Comparison of ENCODE assay signal across 11 mouse cellular contexts in genomic region chr1:136061041-136061789, GRCm38 (mm10). TPM values are rescaled to one million over a fixed set of nuclear protein-coding genes. Genes with fewer than 3 reads are reported as not detected.
A peak's percentile ranks its signal among the peaks of the same experiment; 100 is the strongest.
DNase-seq lines count a peak whose midpoint lies in the region; ATAC-seq and TF ChIP-seq lines count a peak whose summit lies in the region.
"Had no signal": no experiment of that assay in that cellular context is flagged by ENCODE, and none has a peak within 500 bp of the region (broad histone marks: within the 10 kb centered on the region; RNA-seq: fewer than 3 reads in every experiment).

No protein-coding gene starts in this region.

- intact Hi-C loops in gastrocnemius, adult 2 months (cut with DNase I) = no loop called here

- H3K36me3 ChIP-seq in midbrain, postnatal 0 days (ENCODE audit: insufficient read depth, low read length) = no peaks in the 10 kb centered on the region
- H3K36me3 ChIP-seq in intestine, embryonic 16.5 days (ENCODE audit: control insufficient read depth, insufficient read depth, low read length) = no peaks in the 10 kb centered on the region
- H3K36me3 ChIP-seq: embryonic facial prominence, embryonic 12.5 days; G1E; limb, embryonic 15.5 days had no signal

- H3K4me3 ChIP-seq in gastrocnemius, adult 2 months = peak overlapping the region; percentile 58
- H3K4me3 ChIP-seq in layer of hippocampus, adult 2 months = no peak overlapping the region
- H3K4me3 ChIP-seq in midbrain, postnatal 0 days (ENCODE audit: low read depth, low read length) = no peak overlapping the region
- no peak overlapping the region for H3K4me3 ChIP-seq in intestine, embryonic 16.5 days (ENCODE audit: low read length)
- H3K4me3 ChIP-seq: embryonic facial prominence, embryonic 12.5 days; limb, embryonic 15.5 days had no signal

- H3K27ac ChIP-seq in gastrocnemius, adult 2 months = peak overlapping the region; percentile 94
- 0 out of 2 replicates have a peak overlapping the region, but pooled peaks have one; percentile 6 for H3K27ac ChIP-seq in layer of hippocampus, adult 2 months
- H3K27ac ChIP-seq in midbrain, postnatal 0 days (ENCODE audit: low read depth, low read length) = no peak overlapping the region
- no peak overlapping the region for H3K27ac ChIP-seq in intestine, embryonic 16.5 days (ENCODE audit: low read length)
- H3K27ac ChIP-seq: embryonic facial prominence, embryonic 12.5 days; limb, embryonic 15.5 days had no signal

- 49% methylated on average over 9 of the region's 9 CpGs for WGBS in midbrain, postnatal 0 days
- WGBS in intestine, embryonic 16.5 days = 58% methylated on average over 9 of the region's 9 CpGs

- peaks cover under 1% of the 10 kb centered on the region; the same call in 1 of the 2 replicates for H3K4me1 ChIP-seq in midbrain, postnatal 0 days (ENCODE audit: insufficient read depth, low read length)
- no peaks in the 10 kb centered on the region for H3K4me1 ChIP-seq in intestine, embryonic 16.5 days (ENCODE audit: control insufficient read depth, insufficient read depth, low read length)
- H3K4me1 ChIP-seq: embryonic facial prominence, embryonic 12.5 days; limb, embryonic 15.5 days had no signal

- no peaks in the 10 kb centered on the region for H3K9me3 ChIP-seq in midbrain, postnatal 0 days (ENCODE audit: low read length)
- no peaks in the 10 kb centered on the region for H3K9me3 ChIP-seq in intestine, embryonic 16.5 days (ENCODE audit: control insufficient read depth, low read length)
- H3K9me3 ChIP-seq: embryonic facial prominence, embryonic 12.5 days; G1E; limb, embryonic 15.5 days had no signal

- ATAC-seq in midbrain, postnatal 0 days (ENCODE audit: low FRiP score) = 0 out of 2 replicates have a peak, but pooled peaks have one; percentile 35
- ATAC-seq in intestine, embryonic 16.5 days = no peak

- TF ChIP-seq CTCF in gastrocnemius, adult 2 months (IDR thresholded peaks at IDR 0.05) = peak; percentile 68
- TF ChIP-seq CTCF in layer of hippocampus, adult 2 months (conservative IDR thresholded peaks at IDR 0.05) = peak; percentile 82
- TF ChIP-seq CTCF in midbrain, postnatal 0 days (IDR thresholded peaks at IDR 0.05) = no peak

- peak; percentile 65 for DNase-seq in left cerebral cortex, adult 11 months (ENCODE audit: low spot score)
- DNase-seq in left cerebral cortex, adult 8-10 months (ENCODE audit: low spot score in 2 of 2) = no peak
- peak; percentile 79 for DNase-seq in cerebellum, adult 11 months
- DNase-seq in gastrocnemius, adult 2 months = peak; percentile 83
- DNase-seq in layer of hippocampus, adult 2 months (ENCODE audit: low spot score in 2 of 2) = peak; percentile 78 to 85
- peak; percentile 40 for DNase-seq in midbrain, postnatal 0 days (ENCODE audit: low spot score)
- peak; percentile 70 for DNase-seq in thymus, postnatal 25 days

- no peaks in the 10 kb centered on the region for H3K27me3 ChIP-seq in midbrain, postnatal 0 days (ENCODE audit: insufficient read depth, low read length)
- no peaks in the 10 kb centered on the region for H3K27me3 ChIP-seq in intestine, embryonic 16.5 days (replicated peaks; ENCODE audit: control insufficient read depth, insufficient read depth, low read length)
- H3K27me3 ChIP-seq: embryonic facial prominence, embryonic 12.5 days; limb, embryonic 15.5 days had no signal

- H3K9ac ChIP-seq in midbrain, postnatal 0 days (replicated peaks; ENCODE audit: low read length, poor library complexity, severe bottlenecking) = no peak overlapping the region
- no peak overlapping the region for H3K9ac ChIP-seq in intestine, embryonic 16.5 days (ENCODE audit: low read depth, low read length)
- H3K9ac ChIP-seq: limb, embryonic 15.5 days had no signal

- H3K4me2 ChIP-seq in midbrain, postnatal 0 days (ENCODE audit: low read depth, low read length, poor library complexity, severe bottlenecking) = no peak overlapping the region
- no peak overlapping the region for H3K4me2 ChIP-seq in intestine, embryonic 16.5 days (ENCODE audit: low read depth, low read length)
- H3K4me2 ChIP-seq: embryonic facial prominence, embryonic 12.5 days; limb, embryonic 15.5 days had no signal

RNA-seq across cellular contexts. Expression of gene Cacna1s, which starts 8.7 kb away (rescaled TPM):
- total RNA-seq in left cerebral cortex, adult 8-10 months (2022) = 1 to 10 TPM in 3 of 4 experiments, under 1 TPM in 1; 0.83 to 1.6 (median 1.4) TPM
- total RNA-seq in gastrocnemius, adult 2 months (2021) = 100 to 1,000 TPM; 779 to 840 TPM
- total RNA-seq in layer of hippocampus, adult 2 months (2021) = under 1 TPM; 0.49 to 0.77 TPM
- 0.42 and 0.71 TPM in 2 replicates for total RNA-seq in midbrain, postnatal 0 days (2014; rRNA removed)
- 0.57 and 0.59 TPM in 2 replicates for polyA plus RNA-seq in midbrain, postnatal 0 days (2015; fragmentation: Nextera tagmentation; extraction: Ambion mirVana)
- 0.04 TPM in 1 of 2 replicates, not detected in the other for polyA plus RNA-seq in intestine, embryonic 16.5 days (2015; fragmentation: Nextera tagmentation; extraction: Ambion mirVana)
- polyA plus RNA-seq: G1E had no signal

RNA-seq across cellular contexts. Expression of gene Ascl5, which starts 10.6 kb away (rescaled TPM):
- total RNA-seq in left cerebral cortex, adult 8-10 months (2022) = 1 to 10 TPM; 1.2 to 2.5 (median 2.1) TPM
- total RNA-seq in gastrocnemius, adult 2 months (2021) = not detected
- total RNA-seq in layer of hippocampus, adult 2 months (2021) = not detected
- 3.0 TPM in 1 of 2 replicates, not detected in the other for total RNA-seq in midbrain, postnatal 0 days (2014; rRNA removed)
- polyA plus RNA-seq in midbrain, postnatal 0 days (2015; fragmentation: Nextera tagmentation; extraction: Ambion mirVana) = 0.30 TPM in 1 of 2 replicates, not detected in the other
- polyA plus RNA-seq in intestine, embryonic 16.5 days (2015; fragmentation: Nextera tagmentation; extraction: Ambion mirVana) = not detected in 2 replicates
- total RNA-seq: G1E had no signal
- polyA plus RNA-seq: G1E; limb, embryonic 15.5 days had no signal

RNA-seq across cellular contexts. Expression of gene Tmem9, which starts 53.3 kb away (rescaled TPM):
- 10 to 100 TPM; 56.1 to 74.4 (median 67.6) TPM for total RNA-seq in left cerebral cortex, adult 8-10 months (2022)
- total RNA-seq in gastrocnemius, adult 2 months (2021) = 1 to 10 TPM; 5.2 to 9.9 TPM
- 10 to 100 TPM; 69.5 to 85.7 TPM for total RNA-seq in layer of hippocampus, adult 2 months (2021)
- total RNA-seq in midbrain, postnatal 0 days (2014; rRNA removed) = 110 and 119 TPM in 2 replicates
- 172 and 188 TPM in 2 replicates for polyA plus RNA-seq in midbrain, postnatal 0 days (2015; fragmentation: Nextera tagmentation; extraction: Ambion mirVana)
- polyA plus RNA-seq in intestine, embryonic 16.5 days (2015; fragmentation: Nextera tagmentation; extraction: Ambion mirVana) = 165 and 182 TPM in 2 replicates

RNA-seq across cellular contexts. Expression of gene Igfn1, which starts 55.1 kb away (rescaled TPM):
- total RNA-seq in left cerebral cortex, adult 8-10 months (2022) = 10 to 100 TPM; 14.0 to 17.5 (median 14.3) TPM
- total RNA-seq in gastrocnemius, adult 2 months (2021) = 10 to 100 TPM; 21.8 to 52.3 TPM
- under 1 TPM; 0.15 to 0.36 TPM for total RNA-seq in layer of hippocampus, adult 2 months (2021)
- 0.22 TPM in 1 of 2 replicates, not detected in the other for total RNA-seq in midbrain, postnatal 0 days (2014; rRNA removed)
- polyA plus RNA-seq in midbrain, postnatal 0 days (2015; fragmentation: Nextera tagmentation; extraction: Ambion mirVana) = not detected in 2 replicates
- 0.05 and 0.09 TPM in 2 replicates for polyA plus RNA-seq in intestine, embryonic 16.5 days (2015; fragmentation: Nextera tagmentation; extraction: Ambion mirVana)

Comparison
In these comparisons a context has a peak if more than half of its experiments do, and no peak if none do; other contexts are left out.
1. DNase-seq: peak in left cerebral cortex, adult 11 months (single experiment), cerebellum, adult 11 months (single experiment), gastrocnemius, adult 2 months (single experiment), layer of hippocampus, adult 2 months (2 of 2), midbrain, postnatal 0 days (single experiment) and thymus, postnatal 25 days (single experiment); none in left cerebral cortex, adult 8-10 months (0 of 2).
2. H3K27ac ChIP-seq: peak in gastrocnemius, adult 2 months (single experiment) and layer of hippocampus, adult 2 months (single experiment); none in midbrain, postnatal 0 days (single experiment) and intestine, embryonic 16.5 days (single experiment).
3. RNA of gene Cacna1s, which starts 8.7 kb away (total RNA-seq): 779 to 840 TPM in gastrocnemius, adult 2 months; 0.83 to 1.6 TPM in left cerebral cortex, adult 8-10 months, 0.49 to 0.77 TPM in layer of hippocampus, adult 2 months and 0.42 to 0.71 TPM in midbrain, postnatal 0 days; every median in the first group is over 100 times any median in the second.
4. RNA of gene Tmem9, which starts 53.3 kb away (total RNA-seq): 110 to 119 TPM in midbrain, postnatal 0 days, 69.5 to 85.7 TPM in layer of hippocampus, adult 2 months and 56.1 to 74.4 TPM in left cerebral cortex, adult 8-10 months; 5.2 to 9.9 TPM in gastrocnemius, adult 2 months; every median in the first group is over 4 times any median in the second.